Mouse (Mus musculus) neural tube, embryonic 14.5 days (tissue): ENCODE measurements around the gene 1700034J05Rik. TPM values are rescaled to one million over a fixed set of nuclear protein-coding genes. Genes with fewer than 3 reads are reported as not detected.

Experiments used
- ATAC-seq: fragments of 200-750 bp; cut with Nextera tagmentation; 2 replicates; pipeline ENCODE4 v1.8.0; 2017; ENCODE audit warnings: low read depth, mild to moderate bottlenecking, moderate TSS enrichment, moderate library complexity
- H3K27ac ChIP-seq: fragments of 300-500 bp; sonication (generic); 2 replicates; pipeline ENCODE4 v1.5.1; 2014; ENCODE audit warnings: low read depth, mild to moderate bottlenecking, control low read depth, low read length, moderate library complexity, mixed read lengths
- H3K27me3 ChIP-seq: fragments of 300-500 bp; sonication (generic); 2 replicates; pipeline ENCODE4 v1.6.1; 2014; ENCODE audit warnings: low read length; ENCODE audit not compliant: control insufficient read depth, insufficient read depth
- H3K36me3 ChIP-seq: fragments of 300-500 bp; sonication (generic); 2 replicates; pipeline ENCODE4 v1.6.1; 2014; ENCODE audit warnings: low read length, mixed read lengths; ENCODE audit not compliant: control insufficient read depth, insufficient read depth
- H3K4me1 ChIP-seq: fragments of 300-500 bp; sonication (generic); 2 replicates; pipeline ENCODE4 v1.6.1; 2014; ENCODE audit warnings: low read length; ENCODE audit not compliant: control insufficient read depth, insufficient read depth
- H3K4me2 ChIP-seq: fragments of 300-500 bp; sonication (generic); 2 replicates; pipeline ENCODE4 v1.6.1; 2014; ENCODE audit warnings: mild to moderate bottlenecking, low read depth, low read length, control low read depth
- H3K4me3 ChIP-seq: fragments of 300-500 bp; sonication (generic); 2 replicates; pipeline ENCODE4 v1.5.1; 2014; ENCODE audit warnings: low read depth, low read length, control low read depth, mixed read lengths
- H3K9ac ChIP-seq: fragments of 300-500 bp; sonication (generic); replicated peaks from 2 replicates; pipeline ENCODE4 v1.6.1; 2014; ENCODE audit warnings: low read depth, mild to moderate bottlenecking, control low read depth, low read length, mixed read lengths
- H3K9me3 ChIP-seq: fragments of 300-500 bp; sonication (generic); 2 replicates; pipeline ENCODE4 v1.6.1; 2016; ENCODE audit warnings: low read length; ENCODE audit not compliant: control insufficient read depth
- WGBS: fragments of 180-500 bp; shearing (Covaris S2); extraction: QIAGEN DNeasy Blood & Tissue Kit; methylation state at CpG from one replicate; pipeline ENCODE4 v1.1.7; 2014; 5-methylcytosine and 5-hydroxymethylcytosine counted together
- polyA plus RNA-seq: library from polyadenylated mRNA; unstranded; fragments of >200 nt; fragmentation: Nextera tagmentation; extraction: Ambion mirVana; gene quantifications from 2 replicates; pipeline ENCODE4 v1.2.1, GENCODE M21; 2014

1700034J05Rik gene
- polyA plus RNA-seq, 1 experiment from 2014 or later, result 0.12 TPM

DNA sequence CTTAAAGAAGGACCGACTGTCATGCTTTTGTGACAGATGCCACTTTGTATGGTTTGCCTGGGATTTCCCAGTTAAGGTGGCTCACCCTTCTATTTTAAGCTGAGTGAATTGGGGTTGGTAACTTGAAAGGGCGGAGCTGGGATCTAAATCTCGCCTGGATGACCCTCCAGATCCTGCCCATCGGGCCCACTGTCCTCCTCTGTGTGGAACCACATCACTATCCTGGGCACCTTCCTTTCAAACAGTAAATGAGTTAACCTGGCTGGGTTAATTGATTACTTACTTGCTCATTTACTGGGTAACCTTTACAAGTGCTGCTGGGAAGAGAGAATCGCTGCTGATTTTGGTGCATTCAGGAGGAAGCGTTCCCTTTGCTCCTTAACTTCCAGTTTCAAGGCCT lies 35.9 kb downstream of the 1700034J05Rik start:
- H3K27me3 ChIP-seq, result no peaks in the 10 kb centered on the region
- no peak overlapping the region for H3K27ac ChIP-seq
- no peak overlapping the region for H3K4me3 ChIP-seq
- H3K36me3 ChIP-seq, result no peaks in the 10 kb centered on the region
- no peak for ATAC-seq
- 90% methylated on average over 6 of the region's 6 CpGs for WGBS
- H3K4me1 ChIP-seq, result no peaks in the 10 kb centered on the region
- H3K9ac ChIP-seq, result no peak overlapping the region
- H3K4me2 ChIP-seq, result no peak overlapping the region
- no peaks in the 10 kb centered on the region for H3K9me3 ChIP-seq

DNA sequence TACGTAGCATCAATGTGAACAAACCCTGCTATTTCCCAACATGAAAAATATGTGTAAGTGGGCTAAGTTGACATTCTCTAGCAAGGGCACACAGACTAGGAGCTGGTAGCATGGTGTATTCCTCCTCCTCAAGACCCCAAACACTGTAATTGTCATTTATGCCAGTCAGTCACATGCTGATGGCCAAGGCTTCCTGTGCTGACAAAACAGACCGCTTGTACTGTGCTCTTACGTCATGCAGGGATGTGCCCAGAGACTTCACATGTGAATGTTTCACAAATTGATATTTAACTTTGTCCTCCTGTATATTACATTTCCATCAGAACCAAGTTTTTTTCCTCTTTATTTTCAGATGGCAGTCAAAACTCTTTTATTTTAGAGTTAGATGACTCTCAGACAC lies 36.8 kb downstream of the 1700034J05Rik start:
- Histone ChIP-seq H3K27ac (no peak overlapping the region), H3K4me2 (no peak overlapping the region), H3K4me1 (no peaks in the 10 kb centered on the region), H3K27me3 (no peaks in the 10 kb centered on the region), H3K9ac (no peak overlapping the region), H3K36me3 (no peaks in the 10 kb centered on the region), H3K4me3 (no peak overlapping the region), H3K9me3 (no peaks in the 10 kb centered on the region)
- 86% methylated on average over 3 of the region's 3 CpGs for WGBS
- no peak for ATAC-seq

DNA sequence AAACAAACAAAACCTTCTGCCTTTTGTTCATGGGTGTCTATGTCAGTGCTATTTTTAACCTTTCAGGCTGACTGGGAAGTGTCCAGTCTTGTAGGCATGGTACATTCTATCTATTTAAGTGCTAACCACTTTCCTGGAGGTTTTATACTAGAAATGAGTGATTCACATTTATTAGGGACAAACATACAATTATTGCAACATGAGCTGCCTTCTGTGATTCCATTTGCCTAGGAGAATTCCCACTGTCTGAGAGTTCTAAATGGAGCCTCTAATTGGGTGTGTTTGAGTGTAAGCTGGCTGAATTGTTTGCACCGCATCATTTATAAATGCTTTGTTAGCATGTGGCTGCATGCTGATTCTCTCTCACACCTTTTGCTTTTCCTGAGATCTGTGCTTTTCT lies 38.4 kb downstream of the 1700034J05Rik start:
- 85% methylated on average over 1 of the region's 1 CpGs for WGBS
- no peak overlapping the region for H3K4me3 ChIP-seq
- no peak overlapping the region for H3K27ac ChIP-seq
- no peak overlapping the region for H3K4me2 ChIP-seq
- H3K9ac ChIP-seq, result no peak overlapping the region
- ATAC-seq, result no peak
- H3K9me3 ChIP-seq, result no peaks in the 10 kb centered on the region
- H3K4me1 ChIP-seq, result no peaks in the 10 kb centered on the region
- H3K27me3 ChIP-seq, result no peaks in the 10 kb centered on the region
- H3K36me3 ChIP-seq, result no peaks in the 10 kb centered on the region

DNA sequence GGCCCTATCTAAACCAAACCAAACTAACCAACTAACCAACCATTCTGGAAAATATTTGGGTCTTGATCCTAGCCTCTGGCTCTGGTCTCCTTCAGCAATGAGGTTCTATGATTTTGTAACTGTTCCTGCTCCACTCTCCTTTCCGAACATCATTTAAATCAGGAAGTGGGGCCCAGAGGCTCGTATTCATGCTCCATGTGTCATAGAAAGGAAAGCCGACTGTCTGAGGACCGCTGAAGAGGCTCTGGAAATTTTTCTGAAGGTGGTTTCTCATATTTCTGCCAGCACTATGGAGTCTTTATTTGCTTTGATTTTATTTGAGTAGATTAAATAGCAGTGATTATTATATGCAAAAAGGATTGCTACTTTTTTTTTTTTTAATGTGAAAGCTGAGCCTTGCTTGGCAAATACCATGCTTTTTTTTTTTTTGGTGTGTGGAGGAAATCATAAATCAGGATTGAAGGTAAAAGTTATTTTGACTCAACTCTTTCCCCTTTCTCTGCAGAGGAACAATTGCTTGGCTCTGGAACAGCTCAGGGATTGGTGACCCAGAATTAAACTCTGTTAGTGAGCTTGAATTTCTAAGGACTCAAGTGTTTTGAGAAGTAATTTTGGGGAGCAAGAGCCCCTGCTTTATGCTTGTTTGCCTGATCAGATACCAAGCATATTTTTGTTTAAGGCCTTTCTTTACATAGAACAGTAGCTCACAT lies 40.6 kb downstream of the 1700034J05Rik start:
- no peak for ATAC-seq
- Histone ChIP-seq H3K4me3 (no peak overlapping the region), H3K27me3 (no peaks in the 10 kb centered on the region), H3K4me2 (no peak overlapping the region), H3K36me3 (no peaks in the 10 kb centered on the region), H3K9me3 (no peaks in the 10 kb centered on the region), H3K9ac (no peak overlapping the region), H3K4me1 (no peaks in the 10 kb centered on the region), H3K27ac (no peak overlapping the region)
- WGBS, result 64% methylated on average over 4 of the region's 4 CpGs

DNA sequence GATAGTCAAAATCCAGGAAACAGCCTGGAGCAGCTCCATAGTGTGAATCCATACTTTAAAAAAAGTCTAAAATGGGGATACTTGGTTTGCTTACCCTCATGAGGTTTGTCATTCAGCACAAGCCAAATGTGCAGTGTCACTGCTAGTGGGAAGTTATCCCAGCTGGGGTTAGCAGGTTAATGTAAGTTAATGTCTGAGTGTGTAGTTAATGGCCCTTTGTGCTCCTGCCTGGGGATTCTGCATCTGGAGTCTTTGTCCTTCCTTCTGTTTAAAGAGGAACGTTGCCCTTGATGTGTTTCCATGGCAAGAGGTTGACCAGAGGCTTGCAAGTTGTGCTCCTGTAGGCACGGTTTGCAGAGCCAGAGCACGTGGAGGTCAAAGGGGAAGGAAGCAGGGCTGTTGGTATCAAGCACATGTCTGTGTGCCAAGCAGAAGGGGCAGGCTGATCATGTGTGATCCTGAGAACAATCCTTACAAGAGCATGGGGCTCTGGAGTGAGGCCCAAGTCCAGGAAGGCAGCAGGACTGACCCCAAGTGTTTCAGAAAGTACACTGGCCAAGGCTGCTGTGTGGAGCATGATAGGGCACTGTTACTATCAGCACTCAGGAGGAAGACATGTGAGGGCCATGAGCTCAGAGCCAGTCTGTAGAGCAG lies 41.3 kb downstream of the 1700034J05Rik start:
- H3K36me3 ChIP-seq, result no peaks in the 10 kb centered on the region
- H3K9ac ChIP-seq, result no peak overlapping the region
- no peak overlapping the region for H3K27ac ChIP-seq
- H3K4me1 ChIP-seq, result no peaks in the 10 kb centered on the region
- no peaks in the 10 kb centered on the region for H3K27me3 ChIP-seq
- H3K4me3 ChIP-seq, result no peak overlapping the region
- no peaks in the 10 kb centered on the region for H3K9me3 ChIP-seq
- H3K4me2 ChIP-seq, result no peak overlapping the region
- 6% methylated on average over 3 of the region's 3 CpGs for WGBS
- ATAC-seq, result no peak

DNA sequence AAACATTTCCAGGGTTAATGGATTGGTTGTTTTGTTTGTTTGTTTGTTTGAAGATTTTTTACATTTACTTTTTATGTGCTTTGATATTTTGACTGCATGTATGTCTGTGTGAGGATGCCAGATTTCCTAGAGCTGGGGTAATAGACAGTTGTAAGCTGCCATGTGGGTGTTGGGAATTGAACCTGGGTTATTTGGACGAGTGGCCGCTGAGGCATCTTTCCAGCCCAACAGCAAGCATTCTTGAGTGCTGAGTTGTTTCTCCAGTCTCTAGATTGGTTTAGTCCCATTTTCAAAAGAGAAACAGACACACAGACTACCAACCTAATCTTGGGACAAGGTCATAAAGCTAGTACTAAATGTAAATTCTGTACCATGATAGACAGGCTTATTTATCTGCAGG lies 43.4 kb downstream of the 1700034J05Rik start:
- H3K4me2 ChIP-seq, result no peak overlapping the region
- H3K36me3 ChIP-seq, result no peaks in the 10 kb centered on the region
- H3K27ac ChIP-seq, result no peak overlapping the region
- H3K4me1 ChIP-seq, result no peaks in the 10 kb centered on the region
- WGBS, result 95% methylated on average over 2 of the region's 2 CpGs
- no peak for ATAC-seq
- no peak overlapping the region for H3K4me3 ChIP-seq
- H3K9ac ChIP-seq, result no peak overlapping the region
- H3K27me3 ChIP-seq, result no peaks in the 10 kb centered on the region
- no peaks in the 10 kb centered on the region for H3K9me3 ChIP-seq

DNA sequence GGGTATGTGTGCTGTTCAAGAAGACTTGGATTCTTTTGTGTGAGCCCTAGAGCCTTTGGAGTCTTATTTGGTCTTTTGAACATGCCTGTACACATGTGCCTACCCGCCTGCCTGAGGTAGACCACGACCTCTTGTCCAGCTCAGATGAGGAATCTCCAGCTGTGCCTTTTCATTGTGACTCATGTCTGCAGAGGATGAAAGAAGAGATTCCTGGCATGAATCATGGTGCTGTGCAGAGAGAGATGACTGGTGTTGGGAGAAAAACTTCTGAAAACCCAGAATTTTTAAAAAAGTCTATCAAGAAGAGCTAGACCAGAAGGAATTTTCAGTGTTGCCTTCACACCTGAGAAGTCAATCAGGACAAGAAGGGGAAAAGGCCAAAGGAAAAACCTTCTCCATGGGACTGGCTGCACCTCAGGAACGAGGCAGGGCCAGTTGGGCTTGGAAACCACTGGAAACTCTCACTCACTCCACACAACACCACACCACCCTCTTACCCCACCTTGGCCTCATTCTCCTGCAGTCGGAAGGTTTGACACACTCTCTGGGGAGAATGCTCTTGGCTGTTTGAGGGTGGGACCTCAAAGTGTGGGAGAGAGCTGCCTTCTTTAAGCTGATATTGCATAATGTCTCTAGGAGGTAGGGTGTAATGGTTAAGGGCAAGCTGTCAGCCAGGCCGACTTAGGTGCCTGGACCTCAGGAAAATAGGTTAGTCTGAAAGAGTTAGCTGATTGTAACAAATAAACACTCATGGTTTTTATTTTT lies 44.3 kb downstream of the 1700034J05Rik start:
- H3K9ac ChIP-seq, result no peak overlapping the region
- no peak overlapping the region for H3K4me2 ChIP-seq
- 85% methylated on average over 5 of the region's 5 CpGs for WGBS
- H3K4me3 ChIP-seq, result no peak overlapping the region
- H3K27me3 ChIP-seq, result no peaks in the 10 kb centered on the region
- H3K4me1 ChIP-seq, result no peaks in the 10 kb centered on the region
- ATAC-seq, result no peak
- H3K36me3 ChIP-seq, result no peaks in the 10 kb centered on the region
- H3K27ac ChIP-seq, result no peak overlapping the region
- no peaks in the 10 kb centered on the region for H3K9me3 ChIP-seq

DNA sequence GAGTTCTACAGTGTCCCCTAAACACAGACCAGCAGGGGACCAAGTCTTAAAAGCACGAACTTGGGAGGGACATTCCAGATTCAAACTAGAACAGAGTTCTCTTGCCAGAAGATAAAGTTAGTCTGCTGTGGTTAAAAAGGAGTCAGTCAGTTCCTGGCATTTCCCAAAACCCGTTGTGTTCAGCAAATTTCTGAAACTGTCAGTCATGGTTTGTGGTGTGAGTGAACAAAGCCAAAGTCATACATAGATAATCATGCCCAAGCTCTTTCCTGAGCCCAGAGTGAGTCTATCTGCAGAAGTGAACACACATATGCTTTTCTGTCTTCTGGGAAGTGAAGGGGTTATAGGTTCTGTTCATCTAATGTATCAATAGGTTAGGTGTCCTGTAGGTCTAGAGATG lies 45.4 kb downstream of the 1700034J05Rik start:
- Histone ChIP-seq H3K9me3 (no peaks in the 10 kb centered on the region), H3K27me3 (no peaks in the 10 kb centered on the region), H3K27ac (no peak overlapping the region), H3K36me3 (no peaks in the 10 kb centered on the region), H3K4me2 (no peak overlapping the region), H3K9ac (no peak overlapping the region), H3K4me1 (no peaks in the 10 kb centered on the region), H3K4me3 (no peak overlapping the region)
- 70% methylated on average over 2 of the region's 2 CpGs for WGBS
- ATAC-seq, result no peak

DNA sequence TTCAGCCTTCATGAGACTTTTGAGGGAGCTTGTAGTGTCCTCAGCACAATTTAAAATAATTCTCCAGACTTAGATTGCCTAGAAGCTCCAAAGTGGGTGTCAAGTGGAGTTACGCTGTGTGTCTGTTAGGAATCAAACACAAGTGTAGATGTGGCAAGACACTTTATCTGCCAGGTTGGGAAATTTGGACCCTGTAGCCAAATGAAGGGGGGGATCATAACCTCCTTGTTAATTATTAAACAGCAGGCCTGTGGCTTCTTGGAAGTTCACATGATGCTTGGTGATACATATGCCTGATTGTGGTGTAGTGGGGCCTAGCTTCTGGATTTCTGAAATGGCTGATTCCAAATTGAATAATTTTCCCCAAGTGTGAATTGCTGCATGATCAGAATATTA lies 46.4 kb downstream of the 1700034J05Rik start:
- Histone ChIP-seq H3K9ac (no peak overlapping the region), H3K36me3 (no peaks in the 10 kb centered on the region), H3K4me3 (no peak overlapping the region), H3K4me1 (no peaks in the 10 kb centered on the region), H3K27ac (no peak overlapping the region), H3K9me3 (no peaks in the 10 kb centered on the region), H3K27me3 (no peaks in the 10 kb centered on the region), H3K4me2 (no peak overlapping the region)
- WGBS, result 100% methylated on average over 1 of the region's 1 CpGs
- ATAC-seq, result no peak
